Mouse (Mus musculus) ovary, adult 18-20 months (tissue): ENCODE data around the gene Arl9.
"Not testable (repeated sequence)": the region's sequence is repeated elsewhere in the genome, so short reads cannot be mapped to it uniquely, and the experiment has no call there.

Experiments used
- DNase-seq: peaks from one replicate; pipeline ENCODE4 v3.0.0; 2022; ENCODE audit warnings: low spot score, mixed read lengths

Arl9 gene

GRCm38 (mm10) chr5:77004051-77004821 lies at the start of gene Arl9:
Gene Arl9 (plus strand): TSS chr5:77004055.
- DNase-seq, result no peak

DNA sequence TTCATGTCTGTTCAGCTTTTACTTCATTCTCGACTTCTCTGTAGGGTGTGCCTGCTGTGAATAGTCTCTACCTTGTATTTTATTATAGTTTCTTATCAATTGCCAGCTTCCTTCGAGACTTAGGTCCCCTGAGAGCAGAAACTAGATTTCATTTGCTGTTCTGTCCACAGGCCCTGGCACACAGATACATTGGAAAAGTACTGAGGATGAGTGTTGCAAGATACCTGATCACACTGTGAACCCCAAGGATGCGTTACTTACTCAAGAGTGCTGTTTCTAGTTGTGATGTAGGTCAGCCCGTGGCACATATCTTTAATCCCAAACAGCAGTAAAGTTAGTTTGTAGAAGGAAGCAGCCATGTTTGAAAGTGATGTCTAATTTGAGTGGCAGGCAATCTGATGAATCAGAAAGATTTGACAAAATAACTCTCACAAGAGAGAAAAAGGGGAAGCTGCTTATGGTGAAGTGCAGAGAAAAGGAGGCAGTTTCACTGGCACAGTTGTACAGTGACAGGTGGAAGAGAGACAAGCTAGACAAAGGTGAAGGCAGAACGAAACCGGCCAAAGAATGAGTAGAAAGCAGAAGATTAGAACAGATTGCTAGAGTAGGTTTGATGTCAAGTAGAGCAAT lies 49.5 kb upstream of the Arl9 start:
- DNase-seq, result no peak

- no peak for DNase-seq
These were observed 48.4 kb upstream of the Arl9 start for GRCm38 (mm10) chr5:76955474-76955873.

- DNase-seq, result no peak
These were observed 45.9 kb upstream of the Arl9 start for GRCm38 (mm10) chr5:76957954-76958353.

GRCm38 (mm10) chr5:76959587-76959986 lies 44.3 kb upstream of the Arl9 start:
- no peak for DNase-seq

- no peak for DNase-seq
These were observed 41.3 kb upstream of the Arl9 start for GRCm38 (mm10) chr5:76962545-76962944.

GRCm38 (mm10) chr5:76964651-76965050 lies 39.2 kb upstream of the Arl9 start:
- no peak for DNase-seq

DNA sequence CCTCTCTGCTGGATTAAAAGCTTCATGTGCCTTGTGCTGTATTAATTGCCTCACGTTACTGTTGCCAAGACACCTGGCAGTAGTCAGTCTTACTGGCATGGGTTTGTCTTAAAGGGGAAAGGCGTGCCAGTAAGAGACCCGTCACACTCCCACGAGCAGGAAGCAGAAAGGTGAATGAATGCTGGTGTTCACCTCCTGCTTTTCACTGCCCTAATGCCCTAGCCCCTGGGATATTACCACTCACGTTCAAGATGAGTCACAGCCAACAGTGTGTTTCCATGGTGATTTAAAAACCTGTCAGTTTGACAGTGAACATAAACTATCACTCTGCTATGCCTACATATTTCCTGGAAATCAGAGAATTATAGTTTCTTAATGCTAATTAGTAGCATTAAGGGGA lies 34.6 kb upstream of the Arl9 start:
- no peak for DNase-seq

GRCm38 (mm10) chr5:76971115-76971514 lies 32.7 kb upstream of the Arl9 start:
- not testable (repeated sequence) for DNase-seq

DNA sequence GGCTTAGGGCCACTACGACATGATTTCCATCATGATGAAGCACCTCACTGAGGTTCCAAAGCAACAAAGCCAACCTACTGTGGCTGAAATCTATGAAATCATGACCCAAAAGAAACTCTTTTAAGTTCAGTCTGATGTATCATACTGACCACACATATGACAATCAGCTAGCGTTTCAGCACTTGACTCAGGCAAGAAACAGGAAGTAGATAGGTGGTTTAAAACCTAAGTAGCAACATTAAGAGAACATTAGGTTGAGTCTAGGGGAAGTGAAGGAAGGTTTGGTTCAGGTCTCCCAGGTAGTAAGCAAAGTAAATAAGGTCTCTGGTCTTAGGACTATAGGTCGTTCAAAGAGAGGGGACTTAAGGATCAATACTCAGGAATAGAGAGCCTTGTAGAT lies 30.4 kb upstream of the Arl9 start:
- no peak for DNase-seq

DNA sequence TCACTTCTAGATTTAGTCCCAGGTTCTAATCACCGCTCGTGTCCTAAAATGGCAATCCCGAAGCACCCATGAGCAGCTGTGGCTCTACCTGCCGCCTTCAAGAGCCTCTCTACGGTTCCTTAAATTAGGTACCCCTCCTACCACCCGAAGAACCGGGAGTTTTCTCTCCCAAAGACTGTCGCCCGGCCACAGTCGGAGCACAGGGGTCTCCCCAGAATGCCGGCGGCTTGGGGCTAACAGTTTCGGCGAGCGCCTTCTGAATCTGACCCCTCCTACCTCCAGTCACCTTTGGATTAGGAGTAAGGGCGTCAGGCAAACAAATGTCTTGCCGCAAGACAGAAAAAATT lies 29.7 kb upstream of the Arl9 start:
- DNase-seq, result no peak

GRCm38 (mm10) chr5:76974554-76975285 lies 29.1 kb upstream of the Arl9 start, which contains the start of gene Srp72:
Gene Srp72 (plus strand): TSS chr5:76974683.
- peak; percentile 64 for DNase-seq

- no peak for DNase-seq
These were observed 28.1 kb upstream of the Arl9 start for GRCm38 (mm10) chr5:76975736-76976135.

DNA sequence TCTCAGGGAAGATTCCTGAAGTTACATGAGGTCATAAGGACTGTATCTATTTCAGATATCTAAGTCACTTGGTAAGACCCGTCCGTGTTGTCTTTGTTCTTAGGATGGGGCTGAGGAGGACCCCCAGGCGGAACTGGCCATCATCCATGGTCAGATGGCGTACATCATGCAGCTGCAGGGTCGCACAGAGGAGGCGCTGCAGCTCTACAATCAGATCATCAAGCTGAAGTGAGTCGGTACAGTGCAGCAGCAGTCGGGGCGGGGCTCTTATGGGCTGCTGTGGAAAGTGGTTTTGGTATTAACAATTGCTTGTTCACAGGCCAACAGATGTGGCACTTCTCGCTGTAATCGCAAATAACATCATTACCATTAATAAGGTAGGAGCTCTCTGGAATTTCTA lies 19.8 kb upstream of the Arl9 start:
- no peak for DNase-seq

DNA sequence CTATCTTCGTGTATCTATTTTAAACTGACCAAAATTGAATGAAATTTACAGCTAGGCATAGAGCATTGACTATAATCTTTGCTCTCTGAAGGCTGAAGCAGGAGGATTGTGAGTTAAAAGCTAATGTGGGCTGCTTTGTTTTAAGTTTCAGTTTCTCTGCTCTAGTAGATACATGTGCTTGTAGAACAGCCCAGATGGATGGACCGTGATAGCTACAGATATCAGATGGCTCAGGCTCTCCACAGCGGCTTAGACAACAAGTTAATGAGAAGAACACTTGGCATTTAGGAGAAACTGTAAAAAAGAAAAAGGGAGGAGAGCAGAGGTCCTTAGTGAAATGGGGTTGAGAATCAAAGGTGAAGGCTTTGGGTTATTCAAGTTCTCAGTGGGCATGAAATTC lies 13.1 kb upstream of the Arl9 start:
- DNase-seq, result no peak

DNA sequence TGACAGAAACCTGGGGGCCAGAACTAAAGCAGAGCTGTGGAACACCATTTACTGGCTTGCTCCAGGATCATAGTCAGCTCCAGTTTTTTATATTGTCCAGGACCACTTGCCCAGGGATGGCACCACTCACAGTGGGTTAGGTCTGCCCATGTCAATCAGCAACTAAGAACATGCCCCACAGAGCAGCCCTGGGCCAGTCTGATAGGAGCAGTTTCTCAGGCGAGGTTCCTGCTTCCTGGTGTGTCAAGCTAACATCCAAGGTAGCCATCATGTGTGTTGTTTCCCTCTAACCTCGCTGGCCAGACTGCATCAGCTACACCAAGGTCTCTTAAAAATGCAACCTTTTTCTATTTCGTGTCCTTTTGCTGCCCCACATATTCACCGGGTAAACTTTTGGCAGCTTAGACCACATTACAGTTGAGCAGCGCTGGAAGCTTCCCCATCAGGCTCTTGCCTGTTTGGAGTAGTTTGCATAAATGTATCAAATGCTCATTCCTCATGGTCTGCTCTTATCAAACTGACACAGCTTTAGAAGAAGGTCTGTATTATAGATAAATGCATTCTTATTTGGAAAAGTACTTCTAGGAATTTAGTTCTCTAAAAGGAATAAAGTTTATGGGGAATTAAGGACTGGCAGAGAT lies 10.6 kb upstream of the Arl9 start:
- DNase-seq, result no peak

DNA sequence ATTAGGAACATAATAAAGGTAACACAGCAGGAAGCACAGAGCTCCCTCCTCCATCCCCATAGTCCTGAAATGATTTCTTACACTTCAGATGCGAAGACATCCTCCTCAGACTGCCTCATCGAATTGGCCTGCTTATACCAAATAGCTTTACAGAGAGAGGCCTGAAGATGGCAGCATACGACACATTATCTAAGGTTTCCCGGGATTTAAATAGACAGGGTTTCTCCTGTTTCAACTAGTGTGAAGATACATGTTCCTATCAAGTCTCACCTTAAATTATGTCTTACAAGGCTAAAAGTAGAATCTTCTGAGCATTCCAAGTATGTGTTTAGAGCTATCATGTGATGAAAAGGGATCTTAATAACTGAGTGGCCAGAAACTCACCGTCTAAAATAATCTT lies 5.4 kb upstream of the Arl9 start:
- no peak for DNase-seq

- no peak for DNase-seq
These were observed 2.7 kb upstream of the Arl9 start for GRCm38 (mm10) chr5:77001192-77001591.

- DNase-seq, result no peak
These were observed 6.5 kb downstream of the Arl9 start for GRCm38 (mm10) chr5:77010352-77010751.

GRCm38 (mm10) chr5:77011082-77011481 lies 7.2 kb downstream of the Arl9 start:
- DNase-seq, result no peak

- DNase-seq, result no peak
These were observed 9.3 kb downstream of the Arl9 start for GRCm38 (mm10) chr5:77013171-77013570.
